Mouse (Mus musculus) hindbrain, embryonic 14.5 days (tissue): ENCODE data around the gene Ndufa13. TPM values are rescaled to one million over a fixed set of nuclear protein-coding genes. Genes with fewer than 3 reads are reported as not detected.

Source experiments
- ATAC-seq: fragments of 200-750 bp; cut with Nextera tagmentation; 2 replicates; pipeline ENCODE4 v1.8.0; 2017; ENCODE audit warnings: moderate number of reproducible peaks, mild to moderate bottlenecking, moderate TSS enrichment, moderate library complexity; ENCODE audit not compliant: low FRiP score
- DNase-seq: peaks from one replicate; pipeline ENCODE4 v3.0.0-alpha.2; 2015; ENCODE audit warnings: low spot score
- H3K27ac ChIP-seq: fragments of 300-500 bp; sonication (generic); 2 replicates; pipeline ENCODE4 v1.5.1; 2014; ENCODE audit warnings: mild to moderate bottlenecking, moderate library complexity
- H3K27me3 ChIP-seq: fragments of 300-500 bp; sonication (generic); 2 replicates; pipeline ENCODE4 v1.6.1; 2014; ENCODE audit warnings: mild to moderate bottlenecking, low read length, mixed read lengths; ENCODE audit not compliant: control insufficient read depth, insufficient read depth
- H3K36me3 ChIP-seq: fragments of 300-500 bp; sonication (generic); replicated peaks from 2 replicates; pipeline ENCODE4 v1.6.1; 2014; ENCODE audit not compliant: control insufficient read depth, insufficient read depth
- H3K4me1 ChIP-seq: fragments of 300-500 bp; sonication (generic); replicated peaks from 2 replicates; pipeline ENCODE4 v1.6.1; 2014; ENCODE audit warnings: antibody characterized with exemption, low read length, mixed read lengths; ENCODE audit not compliant: control insufficient read depth, insufficient read depth
- H3K4me2 ChIP-seq: fragments of 300-500 bp; sonication (generic); replicated peaks from 2 replicates; pipeline ENCODE4 v1.6.1; 2014; ENCODE audit warnings: mild to moderate bottlenecking, moderate library complexity
- H3K4me3 ChIP-seq: fragments of 300-500 bp; sonication (generic); replicated peaks from 2 replicates; pipeline ENCODE4 v1.5.1; 2014; ENCODE audit warnings: mild to moderate bottlenecking, low read length
- H3K9ac ChIP-seq: fragments of 300-500 bp; sonication (generic); 2 replicates; pipeline ENCODE4 v1.6.1; 2014
- H3K9me3 ChIP-seq: fragments of 300-500 bp; sonication (generic); 2 replicates; pipeline ENCODE4 v1.6.1; 2016; ENCODE audit warnings: low read length; ENCODE audit not compliant: control insufficient read depth
- WGBS: fragments of 180-500 bp; shearing (Covaris S2); extraction: QIAGEN DNeasy Blood & Tissue Kit; methylation state at CpG from one replicate; pipeline ENCODE4 v1.1.7; 2014; 5-methylcytosine and 5-hydroxymethylcytosine counted together
- polyA plus RNA-seq: library from polyadenylated mRNA; unstranded; fragments of >200 nt; fragmentation: Nextera tagmentation; extraction: Ambion mirVana; gene quantifications from 2 replicates; pipeline ENCODE4 v1.2.1, GENCODE M21; 2014

Gene Ndufa13
- polyA plus RNA-seq, 1 experiment from 2014 or later, result 213 TPM

GRCm38 (mm10) chr8:69887289-69888243 is 14.8 kb downstream of the Ndufa13 start, which contains the start of gene Cilp2:
Cilp2 (minus strand) TSS chr8:69887687.
- Histone ChIP-seq H3K9ac (no peak within 1 kb of the TSS; the same call in 1 of the 2 replicates), H3K4me2 (peak within 1 kb of the TSS; percentile 41), H3K4me1 (peaks cover 22% of the 10 kb centered on the region; the same call in 1 of the 2 replicates), H3K4me3 (peak within 1 kb of the TSS; percentile 20), H3K36me3 (peaks cover 3% of the 10 kb centered on the region; the same call in 1 of the 2 replicates), H3K9me3 (no peaks in the 10 kb centered on the region), H3K27ac (no peak within 1 kb of the TSS), H3K27me3 (peaks cover 82% of the 10 kb centered on the region)
- no peak for DNase-seq
- under 1% methylated on average over 59 of the region's 60 CpGs for WGBS
- ATAC-seq, result no peak

DNA sequence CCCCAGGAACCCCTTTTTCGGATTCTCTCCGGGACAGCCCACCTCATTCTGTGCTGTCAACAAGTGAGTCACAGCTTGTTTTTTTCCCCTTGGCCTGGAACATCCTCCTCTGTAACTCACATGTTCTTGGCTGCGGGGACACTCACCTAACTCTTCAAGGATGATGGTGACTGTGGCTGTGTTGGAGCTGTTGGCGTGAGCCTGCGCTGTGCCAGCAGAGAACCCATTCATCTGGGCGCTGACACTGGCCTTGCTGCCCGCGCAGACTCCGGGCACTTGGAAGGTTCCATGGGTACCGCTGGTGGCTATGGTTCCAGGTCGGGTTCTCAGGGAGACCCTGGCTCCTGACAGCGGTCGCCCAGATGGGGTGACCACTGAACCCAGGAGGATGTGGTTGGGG is 18.2 kb downstream of the Ndufa13 start:
- no peaks in the 10 kb centered on the region for H3K36me3 ChIP-seq
- H3K27ac ChIP-seq, result no peak overlapping the region
- 56% methylated on average over 13 of the region's 13 CpGs for WGBS
- no peak overlapping the region for H3K4me3 ChIP-seq
- peaks cover 27% of the 10 kb centered on the region; the same call in 1 of the 2 replicates for H3K4me1 ChIP-seq
- H3K27me3 ChIP-seq, result peaks cover 100% of the 10 kb centered on the region
- no peak overlapping the region for H3K9ac ChIP-seq
- H3K9me3 ChIP-seq, result no peaks in the 10 kb centered on the region
- DNase-seq (no peak), ATAC-seq (no peak)
- no peak overlapping the region for H3K4me2 ChIP-seq

GRCm38 (mm10) chr8:69882833-69883600 is 19.3 kb downstream of the Ndufa13 start:
- no peak overlapping the region for H3K27ac ChIP-seq
- H3K4me2 ChIP-seq, result peak overlapping the region; percentile 59
- no peaks in the 10 kb centered on the region for H3K36me3 ChIP-seq
- 14% methylated on average over 52 of the region's 52 CpGs for WGBS
- DNase-seq, result no peak
- peaks cover 16% of the 10 kb centered on the region; the same call in 1 of the 2 replicates for H3K4me1 ChIP-seq
- H3K4me3 ChIP-seq, result peak overlapping the region; percentile 49
- H3K9me3 ChIP-seq, result no peaks in the 10 kb centered on the region
- peaks cover 90% of the 10 kb centered on the region for H3K27me3 ChIP-seq
- H3K9ac ChIP-seq, result no peak overlapping the region
- ATAC-seq, result no peak

DNA sequence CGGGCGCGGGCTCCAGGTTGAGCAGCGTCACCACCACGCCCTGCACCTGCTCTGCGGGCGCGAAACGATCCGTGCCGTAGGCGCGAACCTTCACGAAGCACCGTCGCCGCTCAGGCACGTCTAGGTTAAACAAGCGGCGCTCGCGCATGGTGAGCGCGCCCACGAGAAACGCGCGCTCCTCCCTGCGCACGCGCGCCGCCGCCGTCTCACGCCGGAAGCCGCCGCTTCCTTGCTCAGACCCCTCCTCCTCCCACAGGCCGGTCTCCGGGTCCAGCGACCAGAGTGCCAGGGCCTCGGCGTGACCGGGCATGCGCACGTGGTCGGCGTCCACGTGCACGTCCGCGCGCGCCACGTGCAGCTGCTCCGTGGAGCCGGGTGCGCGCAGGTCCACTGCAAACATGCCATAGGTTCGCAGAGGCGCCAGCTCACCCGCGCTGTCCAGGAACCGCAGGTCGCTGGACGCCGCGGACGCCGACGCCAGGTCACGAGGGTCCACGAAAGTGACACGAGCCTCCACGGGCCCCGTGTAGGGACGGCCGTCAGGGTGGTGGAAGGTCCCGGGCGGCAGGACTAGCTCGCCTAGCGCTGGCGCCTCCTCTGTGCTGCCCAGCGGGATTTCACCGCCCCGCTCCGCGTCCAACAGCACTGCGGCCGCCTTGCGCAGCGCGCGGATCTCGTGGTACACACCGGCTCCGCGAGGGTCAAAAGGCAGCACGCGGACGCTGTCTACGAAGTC is 20.2 kb downstream of the Ndufa13 start:
- Histone ChIP-seq H3K27ac (no peak overlapping the region), H3K36me3 (no peaks in the 10 kb centered on the region), H3K9ac (peak overlapping the region; percentile 44), H3K4me3 (peak overlapping the region; percentile 49), H3K4me2 (peak overlapping the region; percentile 59), H3K9me3 (no peaks in the 10 kb centered on the region), H3K27me3 (peaks cover 82% of the 10 kb centered on the region), H3K4me1 (peaks cover 9% of the 10 kb centered on the region; the same call in 1 of the 2 replicates)
- ATAC-seq (peak; percentile 77), DNase-seq (peak; percentile 75)
- WGBS, result 7% methylated on average over 98 of the region's 103 CpGs

- Histone ChIP-seq H3K27me3 (peaks cover 73% of the 10 kb centered on the region), H3K9me3 (no peaks in the 10 kb centered on the region), H3K9ac (peak overlapping the region; percentile 44), H3K4me1 (0 out of 2 replicates have a peak, but pooled peaks cover 9% of the 10 kb centered on the region), H3K4me2 (peak overlapping the region; percentile 59), H3K4me3 (peak overlapping the region; percentile 49), H3K27ac (no peak overlapping the region), H3K36me3 (no peaks in the 10 kb centered on the region)
- no peak for DNase-seq
- 18% methylated on average over 78 of the region's 79 CpGs for WGBS
- ATAC-seq, result peak; percentile 9; the same call in 1 of the 2 replicates
Measured at GRCm38 (mm10) chr8:69881261-69881865, 21.0 kb downstream of the Ndufa13 start.

DNA sequence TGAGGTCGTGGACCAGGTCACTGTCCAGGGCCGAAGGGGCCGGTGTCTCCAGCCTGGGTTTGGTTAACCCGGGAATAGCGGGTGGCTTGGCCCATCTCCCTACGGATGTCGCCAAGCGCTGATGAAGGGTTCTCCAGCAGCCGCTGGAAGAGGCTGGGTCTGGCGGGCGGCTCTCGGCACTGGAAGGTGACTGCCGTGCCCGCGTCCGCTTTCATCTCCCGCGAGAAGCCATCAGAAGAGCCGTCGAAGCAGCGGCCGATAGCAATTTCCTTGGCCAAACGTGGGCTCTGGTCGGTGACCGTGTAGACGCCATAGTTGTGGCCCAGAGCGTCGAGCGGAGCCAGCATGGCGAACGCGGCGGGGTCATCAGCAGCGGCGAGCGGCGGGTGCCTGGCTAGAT is 21.5 kb downstream of the Ndufa13 start:
- Histone ChIP-seq H3K9ac (0 out of 2 replicates have a peak overlapping the region, but pooled peaks have one; percentile 44), H3K4me1 (0 out of 2 replicates have a peak, but pooled peaks cover 9% of the 10 kb centered on the region), H3K27me3 (peaks cover 68% of the 10 kb centered on the region), H3K4me3 (peak overlapping the region; percentile 49), H3K4me2 (peak overlapping the region; percentile 59), H3K36me3 (no peaks in the 10 kb centered on the region), H3K9me3 (no peaks in the 10 kb centered on the region), H3K27ac (no peak overlapping the region)
- no peak for DNase-seq
- no peak for ATAC-seq
- 10% methylated on average over 30 of the region's 37 CpGs for WGBS

DNA sequence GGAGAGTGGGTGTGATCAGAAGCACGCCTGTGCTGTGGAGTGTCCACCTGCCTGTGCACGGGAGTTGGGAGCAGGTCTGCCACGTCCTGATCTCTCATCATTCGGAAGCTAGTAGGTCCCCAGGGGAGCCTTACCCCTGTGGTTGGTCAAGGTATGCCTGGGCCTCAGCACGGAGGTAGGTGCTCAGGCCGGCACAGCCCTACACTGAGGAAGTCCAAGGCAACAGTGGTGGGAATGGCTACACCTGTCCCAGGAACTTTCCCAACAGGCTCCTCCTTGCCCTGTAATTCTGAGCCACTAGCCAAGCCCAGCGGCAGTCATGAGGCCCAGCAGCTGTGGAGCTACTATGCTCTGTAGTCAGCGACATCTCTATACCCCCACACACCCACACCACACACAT is 22.7 kb downstream of the Ndufa13 start:
- H3K27me3 ChIP-seq, result peaks cover 57% of the 10 kb centered on the region
- H3K4me2 ChIP-seq, result peak overlapping the region; percentile 10; the same call in 1 of the 2 replicates

GRCm38 (mm10) chr8:69877992-69878391 is 24.4 kb downstream of the Ndufa13 start:
- H3K4me1 ChIP-seq, result 0 out of 2 replicates have a peak, but pooled peaks cover 9% of the 10 kb centered on the region
- no peak overlapping the region for H3K4me3 ChIP-seq
- no peaks in the 10 kb centered on the region for H3K9me3 ChIP-seq
- peaks cover 40% of the 10 kb centered on the region for H3K27me3 ChIP-seq
- WGBS, result 64% methylated on average over 3 of the region's 3 CpGs
- peaks cover 6% of the 10 kb centered on the region; the same call in 1 of the 2 replicates for H3K36me3 ChIP-seq
- no peak overlapping the region for H3K9ac ChIP-seq
- DNase-seq (no peak), ATAC-seq (no peak)
- H3K27ac ChIP-seq, result no peak overlapping the region
- no peak overlapping the region for H3K4me2 ChIP-seq

More for the DNA sequence above, 22.7 kb downstream of the Ndufa13 start:
- H3K9ac ChIP-seq, result no peak overlapping the region
- 0 out of 2 replicates have a peak, but pooled peaks cover 9% of the 10 kb centered on the region for H3K4me1 ChIP-seq
- WGBS, result 62% methylated on average over 8 of the region's 8 CpGs
- H3K27ac ChIP-seq, result no peak overlapping the region
- no peak overlapping the region for H3K4me3 ChIP-seq
- no peaks in the 10 kb centered on the region for H3K9me3 ChIP-seq
- H3K36me3 ChIP-seq, result no peaks in the 10 kb centered on the region
- ATAC-seq (no peak), DNase-seq (no peak)
